14 mouse cellular contexts compared by ENCODE assay signal in genomic region chr16:44612676-44613075, GRCm38 (mm10). TPM values are rescaled to one million over a fixed set of nuclear protein-coding genes. Genes with fewer than 3 reads are reported as not detected.
A peak's percentile ranks its signal among the peaks of the same experiment; 100 is the strongest.
DNase-seq lines count a peak whose midpoint lies in the region; ATAC-seq lines count a peak whose summit lies in the region.
"Had no signal": no experiment of that assay in that cellular context is flagged by ENCODE, and none has a peak within 500 bp of the region (broad histone marks: within the 10 kb centered on the region; RNA-seq: fewer than 3 reads in every experiment).

No protein-coding gene starts in this region.

- H3K27ac ChIP-seq in forebrain, embryonic 10.5 days: peak overlapping the region; percentile 60; the same call in 1 of the 2 replicates
- no peak overlapping the region for H3K27ac ChIP-seq in forebrain, embryonic 11.5 days (ENCODE audit: low read depth, low read length)
- no peak overlapping the region for H3K27ac ChIP-seq in hindbrain, embryonic 12.5 days
- H3K27ac ChIP-seq: lung, embryonic 15.5 days; midbrain, embryonic 10.5 days; stomach, postnatal 0 days had no signal

- H3K9ac ChIP-seq in forebrain, embryonic 11.5 days (ENCODE audit: low read length): no peak overlapping the region
- no peak overlapping the region for H3K9ac ChIP-seq in hindbrain, embryonic 12.5 days
- H3K9ac ChIP-seq: lung, embryonic 15.5 days had no signal

- peaks cover 39% of the 10 kb centered on the region for H3K4me1 ChIP-seq in forebrain, embryonic 10.5 days
- H3K4me1 ChIP-seq in forebrain, embryonic 11.5 days (replicated peaks; ENCODE audit: control insufficient read depth, insufficient read depth, low read length): peaks cover 4% of the 10 kb centered on the region
- H3K4me1 ChIP-seq in hindbrain, embryonic 12.5 days: peaks cover 21% of the 10 kb centered on the region

- no peaks in the 10 kb centered on the region for H3K36me3 ChIP-seq in forebrain, embryonic 10.5 days (replicated peaks)
- H3K36me3 ChIP-seq in forebrain, embryonic 11.5 days (ENCODE audit: control insufficient read depth, insufficient read depth, low read length): no peaks in the 10 kb centered on the region
- no peaks in the 10 kb centered on the region for H3K36me3 ChIP-seq in hindbrain, embryonic 12.5 days
- H3K36me3 ChIP-seq: lung, embryonic 15.5 days; midbrain, embryonic 10.5 days had no signal

- H3K27me3 ChIP-seq in forebrain, embryonic 10.5 days (ENCODE audit: poor library complexity, severe bottlenecking): peaks cover 10% of the 10 kb centered on the region
- H3K27me3 ChIP-seq in forebrain, embryonic 11.5 days (ENCODE audit: control insufficient read depth, insufficient read depth, low read length): no peaks in the 10 kb centered on the region
- H3K27me3 ChIP-seq in hindbrain, embryonic 12.5 days: no peaks in the 10 kb centered on the region
- H3K27me3 ChIP-seq: lung, embryonic 15.5 days had no signal

- WGBS in forebrain, embryonic 10.5 days: 79% methylated on average over 5 of the region's 5 CpGs
- WGBS in forebrain, embryonic 11.5 days: 82% methylated on average over 5 of the region's 5 CpGs
- 68% methylated on average over 5 of the region's 5 CpGs for WGBS in hindbrain, embryonic 12.5 days

- H3K4me3 ChIP-seq in forebrain, embryonic 10.5 days: no peak overlapping the region
- no peak overlapping the region for H3K4me3 ChIP-seq in forebrain, embryonic 11.5 days (ENCODE audit: low read depth, low read length)
- H3K4me3 ChIP-seq in hindbrain, embryonic 12.5 days: no peak overlapping the region
- H3K4me3 ChIP-seq: erythroblast, embryonic 14.5 days; lung, embryonic 15.5 days; midbrain, embryonic 10.5 days had no signal

- ATAC-seq in forebrain, embryonic 11.5 days (replicated peaks; ENCODE audit: low FRiP score): no peak
- ATAC-seq in hindbrain, embryonic 12.5 days (ENCODE audit: low FRiP score): 0 out of 2 replicates have a peak, but pooled peaks have one; percentile 11

- H3K4me2 ChIP-seq in forebrain, embryonic 11.5 days (ENCODE audit: low read depth, low read length, severe bottlenecking): no peak overlapping the region
- H3K4me2 ChIP-seq in hindbrain, embryonic 12.5 days (replicated peaks): no peak overlapping the region
- H3K4me2 ChIP-seq: lung, embryonic 15.5 days had no signal

- H3K9me3 ChIP-seq in forebrain, embryonic 10.5 days: no peaks in the 10 kb centered on the region
- no peaks in the 10 kb centered on the region for H3K9me3 ChIP-seq in forebrain, embryonic 11.5 days (ENCODE audit: control insufficient read depth, low read length)
- no peaks in the 10 kb centered on the region for H3K9me3 ChIP-seq in hindbrain, embryonic 12.5 days (replicated peaks)
- H3K9me3 ChIP-seq: lung, embryonic 15.5 days; midbrain, embryonic 10.5 days had no signal

- no peak for DNase-seq in forebrain, embryonic 10.5 days (ENCODE audit: extremely low spot score, low spot score)
- DNase-seq in forebrain, embryonic 11.5 days (ENCODE audit: low spot score): no peak
- DNase-seq in right cerebral cortex, adult 18-20 months: peak; percentile 42
- DNase-seq in right cerebral cortex, postnatal 4 days: no peak
- DNase-seq in urinary bladder, postnatal 14 days (ENCODE audit: low spot score): no peak
- DNase-seq in thymus, postnatal 14 days: no peak
- no peak for DNase-seq in Muller cell, postnatal 12 days (ENCODE audit: inconsistent ontology term)
- DNase-seq: gastrocnemius, postnatal 36 days; kidney, postnatal 10 days had no signal

RNA-seq across cellular contexts. Expression of gene Boc, which starts 54.0 kb away (rescaled TPM):
- polyA plus RNA-seq in forebrain, embryonic 10.5 days (2016; fragmentation: Nextera tagmentation; extraction: Ambion mirVana): 25.9 TPM in 2 replicates
- polyA plus RNA-seq in forebrain, embryonic 11.5 days (2014; fragmentation: Nextera tagmentation; extraction: Ambion mirVana): 35.6 and 35.9 TPM in 2 replicates
- 35.5 and 37.5 TPM in 2 replicates for polyA plus RNA-seq in hindbrain, embryonic 12.5 days (2016; fragmentation: Nextera tagmentation; extraction: Ambion mirVana)
- polyA plus RNA-seq: erythroblast, embryonic 14.5 days had no signal
